Mouse (Mus musculus): ENCODE data around the gene Olfr1312. TPM values are rescaled to one million over a fixed set of nuclear protein-coding genes. Genes with fewer than 3 reads are reported as not detected.

Olfr1312 gene
- polyA plus RNA-seq, 1 experiment from 2014 or later = not detected

GRCm38 (mm10) chr2:111990181-111990580 is 59.9 kb downstream of the Olfr1312 start, which contains the start of gene Olfr1309:
TSS of gene Olfr1309 (minus strand) at chr2:111990281.
- H3K4me3 ChIP-seq (ENCODE audit: low read depth, low read length) = no peak within 1 kb of the TSS
- no peaks in the 10 kb centered on the region for H3K9me3 ChIP-seq (ENCODE audit: control insufficient read depth)
- no peak within 1 kb of the TSS for H3K9ac ChIP-seq (ENCODE audit: low read depth, low read length)
- H3K27ac ChIP-seq (ENCODE audit: low read depth, low read length) = no peak within 1 kb of the TSS
- H3K36me3 ChIP-seq (ENCODE audit: control insufficient read depth, insufficient read depth) = no peaks in the 10 kb centered on the region
- 50% methylated on average over 1 of the region's 1 CpGs for WGBS
- no peak for ATAC-seq
- no peak for TF ChIP-seq CTCF (IDR thresholded peaks at IDR 0.05; ENCODE audit: low read depth)
- H3K4me1 ChIP-seq (replicated peaks; ENCODE audit: control insufficient read depth, insufficient read depth, low read length) = no peaks in the 10 kb centered on the region
- no peaks in the 10 kb centered on the region for H3K27me3 ChIP-seq (replicated peaks; ENCODE audit: control insufficient read depth, insufficient read depth, low read length)
- no peak within 1 kb of the TSS for H3K4me2 ChIP-seq (replicated peaks; ENCODE audit: low read depth)

Other genes with a start within 250 kb of the Olfr1312 start
- not detected in 2 replicates for gene Olfr1303, start 229.9 kb downstream of the Olfr1312 start, polyA plus RNA-seq (2015; fragmentation: Nextera tagmentation; extraction: Ambion mirVana)
- gene Olfr1305, start 173.1 kb downstream of the Olfr1312 start, polyA plus RNA-seq (2015; fragmentation: Nextera tagmentation; extraction: Ambion mirVana) = not detected in 2 replicates
- not detected in 2 replicates for gene Olfr1306, start 134.0 kb downstream of the Olfr1312 start, polyA plus RNA-seq (2015; fragmentation: Nextera tagmentation; extraction: Ambion mirVana)
- not detected in 2 replicates for gene Olfr1307, start 100.8 kb downstream of the Olfr1312 start, polyA plus RNA-seq (2015; fragmentation: Nextera tagmentation; extraction: Ambion mirVana)
- gene Olfr1308, start 85.3 kb downstream of the Olfr1312 start, polyA plus RNA-seq (2015; fragmentation: Nextera tagmentation; extraction: Ambion mirVana) = not detected in 2 replicates
- gene Olfr1309, start 60.0 kb downstream of the Olfr1312 start, polyA plus RNA-seq (2015; fragmentation: Nextera tagmentation; extraction: Ambion mirVana) = not detected in 2 replicates
- gene Olfr1310, start 37.5 kb downstream of the Olfr1312 start, polyA plus RNA-seq (2015; fragmentation: Nextera tagmentation; extraction: Ambion mirVana) = not detected in 2 replicates
- not detected in 2 replicates for gene Olfr1311, start 25.8 kb downstream of the Olfr1312 start, polyA plus RNA-seq (2015; fragmentation: Nextera tagmentation; extraction: Ambion mirVana)
- not detected in 2 replicates for gene Olfr1313, start 27.6 kb upstream of the Olfr1312 start, polyA plus RNA-seq (2015; fragmentation: Nextera tagmentation; extraction: Ambion mirVana)
- not detected in 2 replicates for gene Olfr1314, start 46.5 kb upstream of the Olfr1312 start, polyA plus RNA-seq (2015; fragmentation: Nextera tagmentation; extraction: Ambion mirVana)
- gene Olfr1315-ps1, start 65.2 kb upstream of the Olfr1312 start, polyA plus RNA-seq (2015; fragmentation: Nextera tagmentation; extraction: Ambion mirVana) = not detected in 2 replicates
- not detected in 2 replicates for gene Olfr1316, start 84.7 kb upstream of the Olfr1312 start, polyA plus RNA-seq (2015; fragmentation: Nextera tagmentation; extraction: Ambion mirVana)
- not detected in 2 replicates for gene Olfr1317, start 90.1 kb upstream of the Olfr1312 start, polyA plus RNA-seq (2015; fragmentation: Nextera tagmentation; extraction: Ambion mirVana)
- not detected in 2 replicates for gene Olfr1318, start 104.0 kb upstream of the Olfr1312 start, polyA plus RNA-seq (2015; fragmentation: Nextera tagmentation; extraction: Ambion mirVana)
- 8.4 TPM in 2 replicates for gene Lpcat4, start 189.2 kb upstream of the Olfr1312 start, polyA plus RNA-seq (2015; fragmentation: Nextera tagmentation; extraction: Ambion mirVana)
- 0.03 TPM in 1 of 2 replicates, not detected in the other for gene Nutm1, start 209.1 kb upstream of the Olfr1312 start, polyA plus RNA-seq (2015; fragmentation: Nextera tagmentation; extraction: Ambion mirVana)
- 114 and 120 TPM in 2 replicates for gene Nop10, start 211.7 kb upstream of the Olfr1312 start, polyA plus RNA-seq (2015; fragmentation: Nextera tagmentation; extraction: Ambion mirVana)
- gene Slc12a6, start 215.6 kb upstream of the Olfr1312 start, polyA plus RNA-seq (2015; fragmentation: Nextera tagmentation; extraction: Ambion mirVana) = 6.9 and 8.0 TPM in 2 replicates
- gene Gm21985, start 216.1 kb upstream of the Olfr1312 start, polyA plus RNA-seq (2015; fragmentation: Nextera tagmentation; extraction: Ambion mirVana) = not detected in 2 replicates